ENCODE assay signal across 11 mouse cellular contexts in genomic region chr11:89003078-89003477, GRCm38 (mm10). TPM values are rescaled to one million over a fixed set of nuclear protein-coding genes. Genes with fewer than 3 reads are reported as not detected.
A peak's percentile ranks its signal among the peaks of the same experiment; 100 is the strongest.
DNase-seq lines count a peak whose midpoint lies in the region; ATAC-seq and TF ChIP-seq lines count a peak whose summit lies in the region.
"Had no signal": no experiment of that assay in that cellular context is flagged by ENCODE, and none has a peak within 500 bp of the region (broad histone marks: within the 10 kb centered on the region; RNA-seq: fewer than 3 reads in every experiment).

No protein-coding gene starts in this region.

- TF ChIP-seq RAD21 in CH12.LX (IDR thresholded peaks at IDR 0.05; ENCODE audit: low read depth, low read length), result no peak

- H3K9ac ChIP-seq in heart, embryonic 11.5 days (ENCODE audit: low read depth, low read length), result no peak overlapping the region
- H3K9ac ChIP-seq in CH12.LX (ENCODE audit: insufficient read depth, low read depth), result no peak overlapping the region
- H3K9ac ChIP-seq in forebrain, embryonic 12.5 days, result no peak overlapping the region
- no peak overlapping the region for H3K9ac ChIP-seq in midbrain, embryonic 13.5 days (replicated peaks)

- peaks cover 15% of the 10 kb centered on the region for H3K4me1 ChIP-seq in heart, embryonic 11.5 days (ENCODE audit: control insufficient read depth, insufficient read depth, low read length)
- peaks cover 26 to 63% of the 10 kb centered on the region in 2 experiments for H3K4me1 ChIP-seq in CH12.LX (ENCODE audit: control insufficient read depth in 1 of 2, insufficient read depth in 2 of 2)
- H3K4me1 ChIP-seq in forebrain, embryonic 12.5 days, result peaks cover 4% of the 10 kb centered on the region; the same call in 1 of the 2 replicates
- peaks cover 7% of the 10 kb centered on the region for H3K4me1 ChIP-seq in midbrain, embryonic 13.5 days (replicated peaks)

- H3K27ac ChIP-seq in heart, embryonic 11.5 days (ENCODE audit: low read depth, low read length), result no peak overlapping the region
- H3K27ac ChIP-seq in CH12.LX (ENCODE audit: insufficient read depth, low read depth), result no peak overlapping the region
- no peak overlapping the region for H3K27ac ChIP-seq in forebrain, embryonic 12.5 days
- no peak overlapping the region for H3K27ac ChIP-seq in midbrain, embryonic 13.5 days

- no peak for ATAC-seq in heart, embryonic 11.5 days (replicated peaks; ENCODE audit: insufficient number of reproducible peaks, low FRiP score, low TSS enrichment)
- ATAC-seq in forebrain, embryonic 12.5 days (ENCODE audit: low FRiP score), result no peak
- ATAC-seq in midbrain, embryonic 13.5 days, result no peak

- no peak for TF ChIP-seq EP300 in CH12.LX (IDR thresholded peaks at IDR 0.05; ENCODE audit: low read length)

- H3K36me3 ChIP-seq in heart, embryonic 11.5 days (ENCODE audit: control insufficient read depth, insufficient read depth, low read length), result no peaks in the 10 kb centered on the region
- peaks cover 12 to 64% of the 10 kb centered on the region in 2 experiments for H3K36me3 ChIP-seq in CH12.LX (replicated peaks in 1 of 2; ENCODE audit: control insufficient read depth in 1 of 2, insufficient read depth in 1 of 2, low read length in 1 of 2)
- no peaks in the 10 kb centered on the region for H3K36me3 ChIP-seq in forebrain, embryonic 12.5 days (replicated peaks)
- no peaks in the 10 kb centered on the region for H3K36me3 ChIP-seq in midbrain, embryonic 13.5 days

- dilution Hi-C loops in CH12.LX (cut with MboI; ENCODE audit: extremely low pct_ligation_motif_present, extremely low pct_unique_long_range_greater_than_20kb, low sequenced_read_pairs), result no loop called here

- H3K27me3 ChIP-seq in heart, embryonic 11.5 days (ENCODE audit: control insufficient read depth, insufficient read depth, low read length), result no peaks in the 10 kb centered on the region
- no peaks in the 10 kb centered on the region for H3K27me3 ChIP-seq in CH12.LX (replicated peaks)
- peaks cover 31% of the 10 kb centered on the region for H3K27me3 ChIP-seq in forebrain, embryonic 12.5 days
- H3K27me3 ChIP-seq in midbrain, embryonic 13.5 days, result peaks cover 24% of the 10 kb centered on the region

- in situ Hi-C loops in CH12.LX (cut with MboI; ENCODE audit: low pct_ligation_motif_present, low pct_unique_long_range_greater_than_20kb, low sequenced_read_pairs), result loop anchor here (5.0 kb wide), 1 partner anchor 34 kb away; no protein-coding TSS in a partner anchor

- H3K9me3 ChIP-seq in heart, embryonic 11.5 days (replicated peaks; ENCODE audit: control insufficient read depth, low read length), result no peaks in the 10 kb centered on the region
- no peaks in the 10 kb centered on the region for H3K9me3 ChIP-seq in CH12.LX (replicated peaks; ENCODE audit: low read length)
- H3K9me3 ChIP-seq in forebrain, embryonic 12.5 days, result no peaks in the 10 kb centered on the region
- no peaks in the 10 kb centered on the region for H3K9me3 ChIP-seq in midbrain, embryonic 13.5 days

- 49% methylated on average over 6 of the region's 6 CpGs for WGBS in heart, embryonic 11.5 days (ENCODE audit: insufficient replicate concordance)
- 71% methylated on average over 6 of the region's 6 CpGs for WGBS in forebrain, embryonic 12.5 days
- 66% methylated on average over 6 of the region's 6 CpGs for WGBS in midbrain, embryonic 13.5 days

- no peak for TF ChIP-seq CTCF in CH12.LX (conservative IDR thresholded peaks at IDR 0.05 in 1 of 2, IDR thresholded peaks at IDR 0.05 in 1 of 2; ENCODE audit: low read depth in 2 of 2, low read length in 2 of 2)

- no peak overlapping the region for H3K4me3 ChIP-seq in heart, embryonic 11.5 days (ENCODE audit: low read depth, low read length)
- H3K4me3 ChIP-seq in CH12.LX (replicated peaks in 1 of 3; ENCODE audit: low read depth in 2 of 3, low read length in 2 of 3, poor library complexity in 1 of 3), result peak overlapping the region in 2 of 3 experiments; percentile 10 to 39
- no peak overlapping the region for H3K4me3 ChIP-seq in forebrain, embryonic 12.5 days (replicated peaks)
- H3K4me3 ChIP-seq in midbrain, embryonic 13.5 days (replicated peaks), result no peak overlapping the region

- TF ChIP-seq POLR2A in CH12.LX (IDR thresholded peaks at IDR 0.05; ENCODE audit: low read depth, low read length), result no peak

- peak overlapping the region; percentile 25 for H3K4me2 ChIP-seq in heart, embryonic 11.5 days
- H3K4me2 ChIP-seq in CH12.LX (ENCODE audit: insufficient read depth, low read depth, poor library complexity, severe bottlenecking), result peak overlapping the region; percentile 53; the same call in 1 of the 2 replicates
- H3K4me2 ChIP-seq in forebrain, embryonic 12.5 days, result no peak overlapping the region
- H3K4me2 ChIP-seq in midbrain, embryonic 13.5 days (replicated peaks), result no peak overlapping the region

- peaks cover 37% of the 10 kb centered on the region for H3K79me2 ChIP-seq in CH12.LX (replicated peaks; ENCODE audit: control insufficient read depth, extremely low read depth, insufficient read depth, poor library complexity, severe bottlenecking)

- no peak for DNase-seq in heart, adult 8-10 months (ENCODE audit: low spot score)
- DNase-seq in CH12.LX (ENCODE audit: extremely low read depth) (no peak), liver (peak; percentile 36)
- peak; percentile 77 to 79 for DNase-seq in adrenal gland, postnatal 36 days
- no peak for DNase-seq in c-Kit-positive CD71-positive TER-119-positive erythroid progenitor cells, embryonic 14.5 days (ENCODE audit: low spot score)

TF ChIP-seq in CH12.LX, 34 proteins besides CTCF, POLR2A, EP300 and RAD21:
- TF ChIP-seq BHLHE40 (IDR thresholded peaks at IDR 0.05; ENCODE audit: low read depth, low read length) (no peak), SIN3A (IDR thresholded peaks at IDR 0.05; ENCODE audit: low read length) (no peak), CHD1 (IDR thresholded peaks at IDR 0.05; ENCODE audit: low read depth, low read length) (no peak), KAT2A (IDR thresholded peaks at IDR 0.05; ENCODE audit: insufficient replicate concordance, low read length) (no peak), JUN (IDR thresholded peaks at IDR 0.05; ENCODE audit: insufficient read depth, low read depth, low read length) (no peak), ZMIZ1 (IDR thresholded peaks at IDR 0.05; ENCODE audit: low read depth, low read length) (no peak), ZKSCAN1 (IDR thresholded peaks at IDR 0.05; ENCODE audit: borderline replicate concordance, low read depth, low read length) (no peak), USF2 (conservative IDR thresholded peaks at IDR 0.05; ENCODE audit: low read depth, low read length) (no peak), POLR2AphosphoS2 (IDR thresholded peaks at IDR 0.05; ENCODE audit: low read depth, low read length) (no peak)

RNA-seq across cellular contexts. Expression of gene Trim25, which starts 3.9 kb away (rescaled TPM):
- 9.4 and 14.9 TPM in 2 replicates for polyA plus RNA-seq in heart, embryonic 11.5 days (2014; fragmentation: Nextera tagmentation; extraction: Ambion mirVana)
- 10 to 100 TPM; 16.8 to 21.3 (median 17.1) TPM for total RNA-seq in heart, adult 8-10 months (2022)
- 19.5 and 20.1 TPM in 2 replicates for total RNA-seq in CH12.LX (2012; rRNA removed)
- total RNA-seq in CH12.LX (2014; rRNA removed), result 5.1 and 6.1 TPM in 2 replicates
- polyA plus RNA-seq in CH12.LX (2012; ENCODE audit: insufficient read length, low read depth), result 41.2 and 48.3 TPM in 2 replicates
- total RNA-seq in adrenal gland, postnatal 36 days (2021), result 100 to 1,000 TPM; 146 to 165 TPM
- polyA plus RNA-seq in forebrain, embryonic 12.5 days (2016; fragmentation: Nextera tagmentation; extraction: Ambion mirVana), result 2.3 and 3.7 TPM in 2 replicates
- polyA plus RNA-seq in midbrain, embryonic 13.5 days (2015; fragmentation: Nextera tagmentation; extraction: Ambion mirVana), result 3.4 and 3.5 TPM in 2 replicates

RNA-seq across cellular contexts. Expression of gene Coil, which starts 33.0 kb away (rescaled TPM):
- polyA plus RNA-seq in heart, embryonic 11.5 days (2014; fragmentation: Nextera tagmentation; extraction: Ambion mirVana), result 8.5 and 9.0 TPM in 2 replicates
- 1 to 10 TPM; 4.2 to 5.4 (median 4.8) TPM for total RNA-seq in heart, adult 8-10 months (2022)
- total RNA-seq in CH12.LX (2012; rRNA removed), result 28.5 and 33.0 TPM in 2 replicates
- 37.4 and 41.3 TPM in 2 replicates for total RNA-seq in CH12.LX (2014; rRNA removed)
- polyA plus RNA-seq in CH12.LX (2012; ENCODE audit: insufficient read length, low read depth), result 35.2 and 35.4 TPM in 2 replicates
- total RNA-seq in adrenal gland, postnatal 36 days (2021), result 10 to 100 TPM; 10.2 to 10.7 TPM
- 30.3 and 31.5 TPM in 2 replicates for polyA plus RNA-seq in forebrain, embryonic 12.5 days (2016; fragmentation: Nextera tagmentation; extraction: Ambion mirVana)
- 28.1 and 29.3 TPM in 2 replicates for polyA plus RNA-seq in midbrain, embryonic 13.5 days (2015; fragmentation: Nextera tagmentation; extraction: Ambion mirVana)

RNA-seq across cellular contexts. Expression of gene Elobl, which starts 36.3 kb away (rescaled TPM):
- polyA plus RNA-seq in heart, embryonic 11.5 days (2014; fragmentation: Nextera tagmentation; extraction: Ambion mirVana), result not detected in 2 replicates
- total RNA-seq in heart, adult 8-10 months (2022), result not detected
- total RNA-seq in CH12.LX (2012; rRNA removed) (not detected in 2 replicates), CH12.LX (2014; rRNA removed) (not detected in 2 replicates)
- not detected in 2 replicates for polyA plus RNA-seq in CH12.LX (2012; ENCODE audit: insufficient read length, low read depth)
- not detected for total RNA-seq in adrenal gland, postnatal 36 days (2021)
- not detected in 2 replicates for polyA plus RNA-seq in forebrain, embryonic 12.5 days (2016; fragmentation: Nextera tagmentation; extraction: Ambion mirVana)
- not detected in 2 replicates for polyA plus RNA-seq in midbrain, embryonic 13.5 days (2015; fragmentation: Nextera tagmentation; extraction: Ambion mirVana)
- total RNA-seq: gastrocnemius, postnatal 4 days; left cerebral cortex, postnatal 36 days had no signal
- polyA plus RNA-seq: neural tube, embryonic 11.5 days had no signal

RNA-seq across cellular contexts. Expression of gene Scpep1, which starts 47.8 kb away (rescaled TPM):
- polyA plus RNA-seq in heart, embryonic 11.5 days (2014; fragmentation: Nextera tagmentation; extraction: Ambion mirVana), result 51.2 and 58.0 TPM in 2 replicates
- total RNA-seq in heart, adult 8-10 months (2022), result 10 to 100 TPM; 11.8 to 13.1 (median 12.8) TPM
- total RNA-seq in CH12.LX (2012; rRNA removed) (98.9 and 121 TPM in 2 replicates), CH12.LX (2014; rRNA removed) (84.5 and 101 TPM in 2 replicates)
- polyA plus RNA-seq in CH12.LX (2012; ENCODE audit: insufficient read length, low read depth), result 202 and 210 TPM in 2 replicates
- total RNA-seq in adrenal gland, postnatal 36 days (2021), result 100 to 1,000 TPM; 178 to 288 TPM
- polyA plus RNA-seq in forebrain, embryonic 12.5 days (2016; fragmentation: Nextera tagmentation; extraction: Ambion mirVana), result 47.3 and 49.7 TPM in 2 replicates
- polyA plus RNA-seq in midbrain, embryonic 13.5 days (2015; fragmentation: Nextera tagmentation; extraction: Ambion mirVana), result 26.7 and 27.8 TPM in 2 replicates

Comparison
In these comparisons a context has a peak if more than half of its experiments do, and no peak if none do; other contexts are left out.
1. H3K4me2 ChIP-seq: peak in heart, embryonic 11.5 days (single experiment) and CH12.LX (single experiment); none in forebrain, embryonic 12.5 days (single experiment) and midbrain, embryonic 13.5 days (single experiment).
2. H3K4me3 ChIP-seq: peak in CH12.LX (2 of 3); none in heart, embryonic 11.5 days (single experiment), forebrain, embryonic 12.5 days (single experiment) and midbrain, embryonic 13.5 days (single experiment).
3. DNase-seq: peak in adrenal gland, postnatal 36 days (2 of 2) and liver (single experiment); none in heart, adult 8-10 months (single experiment), CH12.LX (single experiment) and c-Kit-positive CD71-positive TER-119-positive erythroid progenitor cells, embryonic 14.5 days (single experiment).